Mouse (Mus musculus) layer of hippocampus, adult 9-10 months (tissue): ENCODE data around the gene Med23.

Experiments
- DNase-seq: peaks from one replicate; pipeline ENCODE4 v3.0.0; 2022; ENCODE audit warnings: low spot score

Med23 gene

DNA sequence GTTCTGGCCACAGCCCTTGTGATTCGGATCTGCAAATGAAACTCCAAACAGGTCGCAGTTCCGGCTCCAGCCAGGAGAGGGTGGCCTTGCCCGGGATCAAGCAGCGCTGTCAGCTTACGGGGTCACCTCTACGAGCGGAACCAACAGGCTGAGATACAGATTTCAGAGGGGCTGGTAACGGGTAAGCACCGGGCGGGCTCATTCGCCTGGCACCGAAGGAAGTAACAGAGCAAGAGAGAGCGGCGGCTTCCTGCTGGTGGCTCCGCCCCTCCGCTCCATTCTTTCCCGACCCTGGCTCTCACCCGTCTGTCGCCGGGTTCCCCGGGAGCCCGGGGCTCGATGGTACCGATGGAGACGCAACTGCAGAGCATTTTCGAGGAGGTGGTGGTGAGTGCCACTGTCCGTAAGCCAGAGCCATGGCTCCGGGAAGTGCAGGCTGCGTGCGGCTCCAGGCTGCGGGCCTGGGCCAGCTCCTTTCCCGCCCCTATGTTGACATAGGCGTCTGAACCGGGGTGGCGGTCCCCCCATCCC, at the start of gene Med23:
Gene Med23 (plus strand): TSS at position 227 of the 531 bp plus-strand sequence.
- peak; percentile 99 for DNase-seq

DNA sequence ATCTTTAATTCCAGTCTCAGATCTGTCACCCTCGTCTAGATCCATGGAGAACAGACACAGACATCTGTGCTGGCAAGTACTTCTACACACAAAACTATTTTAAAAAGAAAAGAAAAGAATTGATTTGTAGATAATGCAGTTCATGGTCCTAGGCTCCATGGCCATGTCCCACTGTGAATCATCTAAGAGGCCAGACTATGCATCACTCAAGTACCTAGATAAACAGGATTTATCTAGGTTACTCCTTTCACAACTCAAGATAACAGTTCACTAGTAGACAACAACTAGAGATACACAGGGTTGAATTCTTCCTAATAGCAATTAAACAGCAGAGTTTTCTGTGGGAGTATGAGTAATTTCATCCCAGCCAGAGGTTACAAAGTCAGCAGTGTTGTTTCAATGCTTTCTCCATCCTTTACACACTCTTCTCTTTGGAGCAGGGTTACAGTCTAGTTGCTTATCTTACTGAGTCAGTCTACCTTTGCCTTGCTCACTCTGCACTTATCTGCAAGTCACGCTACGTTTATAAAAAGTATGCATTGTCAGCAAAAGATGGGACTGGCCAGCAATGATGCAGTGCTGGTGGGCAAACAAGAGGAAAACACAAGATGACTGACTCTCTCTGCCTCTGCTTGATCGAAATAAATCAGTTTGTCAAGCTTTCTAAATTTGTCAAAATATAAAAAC, 47.7 kb upstream of the Med23 start:
- no peak for DNase-seq

DNA sequence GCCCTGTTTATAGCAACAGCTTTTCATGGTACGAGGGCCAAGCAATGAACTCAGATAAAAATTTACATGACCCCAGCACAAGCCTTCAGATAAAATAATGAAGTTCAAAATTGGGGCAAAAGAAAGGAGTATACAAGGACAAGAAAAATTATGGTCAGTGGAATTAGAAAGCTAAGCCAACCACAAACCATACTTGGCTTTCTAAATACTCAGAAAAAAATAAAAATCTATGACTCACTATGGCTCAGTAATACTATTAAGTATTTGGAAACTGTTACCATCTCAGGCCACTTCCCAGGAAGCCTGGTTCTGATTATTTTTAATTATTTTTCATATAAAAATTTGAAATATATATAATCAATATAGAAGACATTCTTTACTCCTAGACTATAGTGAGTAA, 46.9 kb upstream of the Med23 start:
- no peak for DNase-seq

DNA sequence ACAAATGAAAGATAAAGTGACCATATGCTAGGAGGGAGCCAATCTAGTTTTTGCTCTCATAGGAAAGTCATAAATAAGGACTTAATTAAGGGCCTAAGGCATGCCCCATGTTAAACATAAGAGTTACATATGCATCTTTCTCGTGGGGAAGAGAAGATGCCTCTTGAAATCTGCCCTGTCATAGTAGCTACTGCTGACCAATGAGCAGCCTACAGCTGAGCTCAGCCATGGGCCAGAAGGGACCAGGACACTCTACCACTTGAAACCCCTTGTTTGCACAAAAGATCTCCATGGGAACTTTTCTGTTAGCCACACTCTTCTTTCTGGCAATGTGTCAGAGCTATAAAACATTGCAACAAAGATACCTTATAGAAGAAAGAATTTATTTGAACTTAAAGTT, 46.5 kb upstream of the Med23 start:
- DNase-seq, result no peak

DNA sequence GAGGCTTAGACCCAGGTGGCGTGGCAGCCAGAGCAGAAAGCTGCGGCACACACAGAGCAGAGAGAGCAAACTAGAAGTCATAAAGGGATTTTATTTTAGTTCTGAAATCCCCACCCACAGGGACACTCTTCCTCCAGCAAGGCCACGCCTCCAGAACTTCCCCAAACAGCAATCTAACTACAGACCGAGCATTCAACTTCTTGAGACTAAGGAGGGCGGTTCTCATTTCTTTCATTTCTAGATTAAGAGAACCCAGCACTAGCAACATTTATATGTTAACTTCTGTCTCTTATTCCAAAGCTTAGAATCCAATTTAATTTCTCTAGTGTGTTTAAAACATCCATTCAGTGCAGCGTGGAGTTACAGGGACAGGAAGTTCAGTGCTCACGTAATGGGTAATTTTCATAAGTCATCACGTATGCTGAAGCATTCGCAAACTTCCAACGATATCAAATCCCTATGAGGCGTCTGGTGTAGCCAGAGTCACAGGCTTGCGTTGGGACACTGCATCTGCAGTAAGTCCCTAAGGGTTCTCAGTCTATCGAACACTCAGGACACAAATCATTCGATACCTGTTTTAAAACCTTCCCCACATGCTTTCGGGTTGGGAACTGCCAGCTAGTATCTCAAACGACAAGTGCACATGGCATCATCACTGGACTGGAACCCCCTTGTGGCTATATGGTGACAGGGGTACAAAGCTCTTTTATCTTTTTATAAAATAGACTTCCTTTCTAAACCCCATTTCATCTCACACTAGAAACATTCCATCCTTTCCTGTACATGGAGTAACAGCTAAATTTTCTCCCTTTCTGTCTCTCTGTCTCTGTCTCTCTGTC, 45.9 kb upstream of the Med23 start:
- no peak for DNase-seq

DNA sequence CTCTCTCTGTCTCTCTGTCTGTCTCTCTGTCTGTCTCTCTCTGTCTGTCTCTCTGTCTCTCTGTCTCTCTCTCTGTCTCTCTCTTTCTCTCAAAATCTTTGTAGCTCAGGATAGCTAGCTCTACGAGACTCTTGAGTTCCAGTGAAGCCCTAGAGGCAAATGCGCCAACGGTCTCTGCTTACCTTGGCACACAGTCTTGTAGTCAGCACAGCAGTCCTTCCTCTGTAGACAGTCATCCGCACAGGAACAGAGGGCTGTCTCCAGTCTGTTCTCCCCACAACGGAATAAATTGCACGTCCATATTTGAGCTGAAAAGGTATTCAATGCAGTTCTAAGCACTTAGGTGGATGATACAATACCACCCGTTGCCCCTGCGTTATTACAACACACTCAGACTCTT, 45.2 kb upstream of the Med23 start:
- no peak for DNase-seq

DNA sequence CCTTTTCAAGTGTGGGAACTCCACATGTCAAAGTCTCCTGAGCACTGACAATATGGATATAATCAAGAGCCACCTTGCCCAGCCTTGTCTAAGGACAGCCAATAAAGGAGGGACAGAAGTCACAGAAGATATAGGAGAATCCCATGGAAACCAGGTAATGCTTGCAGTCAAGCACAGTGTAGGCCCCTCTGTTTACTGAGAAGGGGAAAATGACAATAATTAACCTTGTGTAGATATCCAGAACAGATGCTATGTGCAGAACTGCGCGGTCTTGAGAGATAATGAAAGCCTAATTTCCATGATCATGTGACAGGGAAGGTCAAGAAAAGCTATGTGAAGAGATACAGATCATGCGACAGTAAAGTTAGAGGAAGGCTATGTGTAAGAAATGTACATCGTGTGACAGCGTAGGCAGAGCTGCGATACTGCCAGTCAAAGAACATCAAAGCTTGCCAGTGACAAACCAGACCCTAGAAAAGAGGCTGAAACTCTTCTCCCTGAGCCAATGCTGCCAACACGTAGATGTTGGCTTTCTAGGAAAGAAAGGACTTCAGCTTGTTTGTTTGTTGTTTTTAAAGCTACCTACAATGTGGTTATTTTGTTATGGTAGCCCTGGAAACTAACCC, 44.2 kb upstream of the Med23 start:
- no peak for DNase-seq

DNA sequence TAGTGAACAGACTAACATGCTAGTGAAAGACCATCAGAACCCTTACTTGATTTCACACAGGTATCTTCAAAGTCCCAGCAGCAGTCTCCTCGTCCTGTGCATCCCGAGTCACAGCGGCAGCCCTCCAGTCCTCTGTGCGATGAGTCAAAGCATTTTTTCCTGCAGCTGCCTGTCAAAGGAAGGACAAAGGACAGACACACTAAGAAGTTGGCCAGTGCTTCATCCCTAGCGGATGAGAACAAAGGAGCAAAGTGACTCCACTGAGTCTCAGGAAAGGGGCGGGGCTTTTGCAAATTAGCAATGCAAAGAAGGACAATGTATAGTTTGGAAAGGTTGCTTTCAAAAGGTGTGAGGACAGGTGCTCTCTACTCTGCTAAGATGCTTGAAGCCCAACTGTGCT, 43.7 kb upstream of the Med23 start:
- no peak for DNase-seq

DNA sequence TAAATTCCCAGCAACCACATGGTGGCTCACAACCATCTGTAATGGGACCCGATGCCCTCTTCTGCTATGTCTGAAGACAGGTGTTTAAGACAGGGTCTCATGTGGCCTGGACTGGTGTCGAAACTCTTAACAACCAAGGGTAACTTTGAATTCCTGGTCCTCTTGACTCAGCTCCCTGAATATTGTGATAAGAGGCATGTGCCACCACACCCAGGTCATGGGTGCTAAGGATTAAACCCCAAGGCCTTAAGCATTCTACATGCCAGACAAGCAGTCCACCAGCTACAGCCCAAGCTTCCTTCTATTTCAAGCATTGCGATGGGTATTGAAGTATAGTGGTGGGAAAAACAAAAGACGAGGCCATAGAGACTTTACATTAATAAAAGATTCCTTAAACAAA, 41.6 kb upstream of the Med23 start:
- no peak for DNase-seq

DNA sequence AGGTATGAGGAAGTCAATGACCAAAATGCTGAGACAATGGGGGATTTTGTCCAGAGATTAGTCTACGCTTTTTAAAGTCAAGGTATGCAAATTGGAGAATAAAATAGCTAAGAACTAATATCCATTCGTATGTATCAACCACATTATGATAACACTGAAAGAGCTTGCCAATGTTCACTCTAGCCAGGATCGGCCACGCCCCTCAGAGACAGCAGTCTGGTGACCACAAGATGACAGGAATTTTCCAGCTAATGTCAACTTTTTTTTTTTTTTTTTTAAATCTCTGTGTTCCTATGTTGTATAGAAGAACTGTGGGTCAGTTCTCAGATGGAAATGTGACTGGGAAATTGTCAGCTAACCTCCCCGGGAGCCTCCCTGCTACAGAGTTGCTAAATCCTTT, 39.3 kb upstream of the Med23 start:
- no peak for DNase-seq

DNA sequence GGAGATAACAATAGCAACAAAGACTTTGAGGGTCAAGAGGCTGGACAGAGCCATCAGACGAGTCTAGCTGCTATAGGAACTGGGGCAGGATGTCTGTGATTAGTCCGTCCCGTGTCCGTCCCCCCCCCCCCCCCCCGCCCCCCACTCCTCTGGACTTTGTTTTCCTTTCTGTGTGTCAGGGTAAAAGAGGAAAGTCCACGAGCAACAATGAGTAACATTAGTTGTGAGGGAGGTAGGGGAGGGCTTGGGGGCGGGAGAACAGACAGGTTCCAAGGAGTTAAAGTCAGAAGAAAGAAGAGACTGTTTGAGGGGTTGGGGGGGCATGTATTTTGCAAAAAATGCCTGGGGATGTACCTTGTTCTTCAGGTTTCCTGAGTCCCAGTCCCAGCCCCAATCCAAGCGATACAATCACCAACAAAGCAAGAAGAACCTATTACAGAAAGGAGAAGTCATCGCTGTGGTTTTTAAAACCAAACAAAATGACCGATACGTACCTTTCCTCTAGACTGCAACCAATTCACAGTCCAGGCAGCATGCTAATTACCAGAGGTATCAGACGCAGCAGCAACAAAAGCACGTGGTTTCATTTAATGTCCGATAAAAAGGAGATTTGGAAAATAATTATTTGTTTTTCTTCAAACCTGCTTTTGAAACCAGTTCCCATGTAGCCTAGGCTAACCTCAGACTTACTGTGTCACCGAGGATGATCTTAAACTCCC, 38.2 kb upstream of the Med23 start:
- DNase-seq, result no peak

DNA sequence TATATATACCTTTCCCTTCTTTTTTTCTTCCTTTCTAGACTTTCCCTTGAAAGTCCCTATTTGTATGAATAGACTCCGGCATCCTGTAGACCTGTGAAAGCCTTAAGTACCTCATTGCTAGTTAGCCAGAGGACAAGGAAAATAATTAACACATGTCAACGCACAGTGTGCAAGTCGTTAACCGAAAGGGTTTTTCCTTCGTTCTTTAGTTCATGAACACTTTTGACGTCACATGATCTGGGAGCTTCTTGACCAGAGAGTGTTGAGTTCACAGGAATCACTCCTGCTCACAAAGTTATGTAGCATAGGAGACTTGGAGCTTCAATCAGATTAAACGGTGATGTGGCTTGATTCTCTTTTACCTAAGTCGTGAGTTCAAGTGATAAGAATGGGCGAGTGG, 37.5 kb upstream of the Med23 start:
- DNase-seq, result no peak

DNA sequence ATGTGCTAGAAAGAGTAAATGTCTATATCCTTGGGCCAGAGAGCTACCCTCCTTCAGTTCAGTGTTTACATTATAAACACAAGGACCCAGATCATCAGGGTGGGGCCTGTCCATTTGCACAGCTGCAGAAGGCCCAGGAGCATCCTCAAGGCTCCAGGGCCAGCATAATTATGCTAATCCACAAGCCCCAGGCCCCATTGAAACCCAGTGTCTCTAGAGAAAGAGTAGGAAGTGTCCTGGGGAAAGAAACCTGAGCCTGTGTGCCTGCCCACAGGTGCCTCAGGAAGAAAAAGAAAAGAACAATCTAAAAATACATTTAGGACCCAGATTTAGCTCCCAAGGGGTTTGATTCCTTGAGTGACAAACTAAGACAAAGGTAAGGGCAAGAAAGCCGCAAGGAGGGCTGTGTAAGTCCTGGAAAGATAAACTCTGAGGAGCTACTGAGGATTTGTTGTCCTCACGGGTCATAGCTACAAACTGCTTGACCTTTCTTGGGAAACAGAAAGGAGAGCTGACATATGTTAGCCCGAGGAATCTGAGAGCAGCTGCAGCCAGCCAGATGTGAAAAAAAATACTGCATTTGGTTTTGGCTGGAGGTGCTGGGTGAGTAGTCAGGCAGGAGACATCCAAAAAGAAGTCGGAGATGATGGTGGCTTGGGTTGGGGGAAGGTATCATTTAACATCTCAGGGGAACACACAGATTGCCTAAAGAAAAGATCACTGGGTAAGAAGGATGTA, 35.0 kb upstream of the Med23 start:
- no peak for DNase-seq

DNA sequence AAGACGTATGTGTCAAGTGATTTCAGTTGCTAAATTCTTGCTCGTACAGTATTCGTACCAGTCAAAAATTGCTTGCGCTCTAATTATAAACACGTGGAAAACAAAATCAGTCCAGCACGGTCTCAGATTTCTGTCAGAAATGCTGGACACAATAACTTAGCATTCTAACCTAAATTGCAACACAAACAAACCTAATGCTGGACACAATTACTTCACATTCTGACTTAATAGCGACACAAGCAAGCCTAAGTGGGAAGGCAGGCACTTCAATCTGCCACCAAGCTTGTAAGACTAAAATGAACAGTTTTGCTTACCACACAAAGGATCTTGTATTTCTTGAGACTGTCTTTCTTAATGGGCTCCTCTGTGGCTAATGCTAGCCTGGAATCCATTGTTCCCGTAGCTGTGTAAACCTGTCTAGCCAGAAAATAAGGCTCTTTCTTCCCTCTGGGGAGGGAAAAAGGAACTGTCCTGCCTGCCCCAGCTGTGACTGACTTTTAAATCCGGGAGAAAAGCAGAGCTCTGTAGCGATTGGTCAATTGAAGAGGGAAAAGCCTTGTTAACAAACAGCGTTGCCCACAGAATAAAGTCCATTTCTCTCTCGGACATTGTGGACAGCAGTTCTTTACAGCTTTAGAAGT, 34.0 kb upstream of the Med23 start:
- no peak for DNase-seq

DNA sequence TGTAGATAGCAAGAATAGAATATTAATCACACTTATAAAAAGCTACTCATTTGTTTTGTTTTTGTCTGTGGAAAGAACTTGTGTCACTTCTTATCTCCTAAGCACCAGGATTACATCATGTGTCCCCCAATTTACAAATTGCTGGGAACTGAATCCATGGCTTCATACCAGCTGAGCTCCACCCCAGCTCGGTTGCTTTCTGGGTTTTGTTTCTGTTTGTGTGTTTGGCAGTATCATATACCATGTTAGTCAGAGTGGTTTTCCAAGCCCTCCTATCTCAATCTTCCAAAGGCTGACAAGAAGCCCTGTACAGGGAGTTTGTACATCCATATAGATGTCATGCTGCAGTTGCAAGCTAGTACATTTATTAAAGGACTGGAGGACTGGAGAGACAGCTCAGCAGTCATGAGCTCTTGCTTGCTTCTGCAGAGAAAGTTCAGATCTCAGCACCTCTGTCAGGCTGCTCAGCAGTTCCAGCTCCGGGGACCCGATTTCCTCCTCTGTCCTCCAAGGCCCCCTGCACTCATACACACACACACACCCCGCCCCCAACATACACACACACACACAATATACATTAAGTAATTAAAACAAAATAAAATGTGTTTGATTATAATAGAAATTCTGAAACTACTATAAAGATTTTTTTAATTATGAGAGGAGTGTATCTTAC, 33.3 kb upstream of the Med23 start:
- no peak for DNase-seq

DNA sequence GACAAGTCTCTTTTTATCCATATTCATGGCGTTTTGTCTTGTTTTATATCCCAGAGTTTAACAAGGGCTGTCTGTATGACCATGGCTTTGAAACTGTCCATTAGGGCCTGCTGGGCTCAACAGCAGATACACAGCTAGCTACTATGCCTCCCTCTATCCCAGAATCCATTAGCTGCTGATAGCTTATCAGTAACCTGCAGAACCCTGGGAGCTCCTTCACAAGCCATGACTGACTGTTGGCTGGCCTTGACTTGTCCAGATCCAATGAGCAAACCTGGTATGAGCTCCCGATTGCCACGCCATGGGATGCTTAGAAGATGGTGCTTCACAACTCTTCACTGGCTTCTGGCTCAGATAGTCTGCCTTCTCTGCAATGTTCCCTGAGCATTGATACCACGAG, 29.0 kb upstream of the Med23 start:
- no peak for DNase-seq

DNA sequence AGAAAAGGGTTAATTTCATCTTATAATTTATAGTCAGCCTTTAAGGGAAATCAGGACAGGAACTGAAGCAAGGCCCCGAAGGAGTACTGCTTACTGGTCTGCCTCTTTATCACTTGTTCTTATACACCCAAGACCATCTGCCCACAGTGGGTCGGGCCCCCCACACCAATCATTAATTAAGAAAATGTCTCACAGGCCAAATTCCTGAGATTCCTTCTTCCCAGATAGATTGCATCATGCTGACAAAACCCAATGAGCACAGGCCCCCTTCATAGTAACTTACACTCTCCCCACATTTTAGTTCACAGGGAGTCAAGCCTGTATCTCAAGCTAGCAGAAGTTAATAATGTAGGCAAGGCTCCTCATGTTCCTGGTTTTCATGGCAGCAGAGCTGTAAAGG, 27.8 kb upstream of the Med23 start:
- DNase-seq, result no peak

DNA sequence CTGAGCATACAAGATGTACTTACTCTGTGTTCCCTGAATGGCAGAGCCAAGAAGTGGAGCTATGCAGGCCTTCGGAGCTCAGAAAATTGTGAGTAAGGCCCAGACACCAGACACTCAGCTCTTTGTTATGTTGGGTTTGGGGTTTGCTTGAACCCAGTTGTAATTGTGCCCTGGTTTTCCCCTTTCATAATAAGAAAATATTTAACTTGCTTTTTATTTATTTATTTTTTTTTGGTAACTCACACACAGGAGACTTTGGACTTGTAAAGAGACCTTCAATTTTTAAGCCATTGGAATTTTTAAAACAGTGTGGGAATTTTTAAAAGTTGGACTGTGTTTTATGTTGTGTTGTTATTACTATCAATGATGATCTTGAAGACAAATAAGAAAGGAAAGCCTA, 27.1 kb upstream of the Med23 start, which contains the start of gene Enpp3:
Gene Enpp3 (minus strand): TSS at position 148 of the 400 bp plus-strand sequence.
- no peak for DNase-seq

DNA sequence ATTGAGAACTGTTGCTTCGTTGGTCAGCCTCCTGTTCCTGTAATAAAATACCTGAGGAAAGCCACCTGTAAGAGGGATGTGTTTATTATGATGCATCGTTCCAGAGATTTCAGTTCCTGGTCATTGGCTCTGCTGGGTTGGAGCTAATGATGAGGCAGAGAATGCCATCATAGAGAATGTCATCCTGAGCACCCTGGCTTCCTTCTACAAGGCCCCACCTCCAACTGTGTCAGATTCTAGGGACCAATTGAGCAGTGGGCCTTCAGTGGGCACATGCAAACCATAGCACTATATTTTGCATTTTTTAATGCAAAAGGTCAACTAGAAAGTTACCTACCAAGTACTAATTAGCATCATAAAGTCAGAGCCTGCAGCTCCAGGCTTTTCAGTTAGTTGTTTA, 6.6 kb upstream of the Med23 start:
- DNase-seq, result no peak

DNA sequence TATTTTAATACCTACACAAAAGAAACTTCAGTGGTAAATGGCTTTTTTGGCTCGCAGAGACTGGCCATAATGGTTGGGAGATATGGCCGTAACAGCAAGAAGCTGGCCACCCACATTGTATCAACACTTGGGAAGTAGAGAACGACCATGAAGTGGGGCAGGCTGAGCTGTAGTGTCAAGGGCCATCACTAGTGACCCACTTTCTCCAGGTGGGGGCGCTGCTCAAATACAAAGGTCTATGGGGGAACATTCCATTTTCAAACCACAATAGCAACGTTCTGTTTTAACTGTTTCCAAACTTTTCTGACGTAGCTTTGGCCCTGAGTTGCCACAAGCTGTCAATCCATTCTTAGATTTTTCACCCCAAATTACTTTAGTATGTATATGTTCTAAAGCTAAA, 5.4 kb upstream of the Med23 start:
- no peak for DNase-seq
